Mouse (Mus musculus): Measurements from ENCODE around the gene Ogdh.

- TF ChIP-seq CTCF (IDR thresholded peaks at IDR 0.05; ENCODE audit: control insufficient read depth, insufficient read depth, insufficient read length) = no peak
- no peak for TF ChIP-seq USF1 (IDR thresholded peaks at IDR 0.05; ENCODE audit: low read depth)
- TF ChIP-seq MAX (IDR thresholded peaks at IDR 0.05) = no peak
Observed at GRCm38 (mm10) chr11:6333403-6333802, 42.0 kb downstream of the Ogdh start.

All from C2C12 (cell line).